Mouse (Mus musculus) hindlimb bud, embryonic 11.5 days (tissue): ENCODE results near the gene Trp73.

Experiments used
- DNase-seq: peaks from one replicate; pipeline ENCODE4 v3.0.0-alpha.2; 2012; ENCODE audit warnings: low read depth, low spot score; ENCODE audit errors: extremely low spot score

The Trp73 gene

GRCm38 (mm10) chr4:154140182-154140212 is at the start of gene Trp73:
TSS of gene Trp73 (minus strand) at chr4:154140208.
- no peak for DNase-seq

- DNase-seq, result no peak
These were observed 48.9 kb upstream of the Trp73 start for GRCm38 (mm10) chr4:154188948-154189347.

GRCm38 (mm10) chr4:154186002-154186537 is 46.1 kb upstream of the Trp73 start:
- no peak for DNase-seq

GRCm38 (mm10) chr4:154185001-154185400 is 45.0 kb upstream of the Trp73 start:
- no peak for DNase-seq

GRCm38 (mm10) chr4:154183566-154183965 is 43.6 kb upstream of the Trp73 start:
- no peak for DNase-seq

- no peak for DNase-seq
These were observed 41.0 kb upstream of the Trp73 start for GRCm38 (mm10) chr4:154181001-154181400.

GRCm38 (mm10) chr4:154177257-154177656 is 37.2 kb upstream of the Trp73 start:
- no peak for DNase-seq

- DNase-seq, result no peak
These were observed 32.1 kb upstream of the Trp73 start for GRCm38 (mm10) chr4:154171931-154172604.

- no peak for DNase-seq
These were observed 31.3 kb upstream of the Trp73 start for GRCm38 (mm10) chr4:154171151-154171930.

GRCm38 (mm10) chr4:154170506-154171150 is 30.6 kb upstream of the Trp73 start, which contains the start of gene Megf6:
TSS of gene Megf6 (plus strand) at chr4:154170730.
- peak; percentile 54 for DNase-seq

- DNase-seq, result no peak
These were observed 30.0 kb upstream of the Trp73 start for GRCm38 (mm10) chr4:154170021-154170420.

- no peak for DNase-seq
These were observed 27.0 kb upstream of the Trp73 start for GRCm38 (mm10) chr4:154167053-154167452.

- DNase-seq, result no peak
These were observed 23.3 kb upstream of the Trp73 start for GRCm38 (mm10) chr4:154163296-154163695.

GRCm38 (mm10) chr4:154160538-154161390 is 20.8 kb upstream of the Trp73 start, which contains the start of gene Tprgl:
TSS of gene Tprgl (minus strand) at chr4:154160666.
- DNase-seq, result peak; percentile 86

- no peak for DNase-seq
These were observed 20.0 kb upstream of the Trp73 start for GRCm38 (mm10) chr4:154159961-154160537.

- DNase-seq, result peak; percentile 92
These were observed 19.0 kb upstream of the Trp73 start for GRCm38 (mm10) chr4:154159002-154159401.

- DNase-seq, result no peak
These were observed 18.1 kb upstream of the Trp73 start for GRCm38 (mm10) chr4:154157970-154158662.

GRCm38 (mm10) chr4:154156050-154156449 is 16.0 kb upstream of the Trp73 start:
- DNase-seq, result no peak

GRCm38 (mm10) chr4:154154104-154154503 is 14.1 kb upstream of the Trp73 start:
- no peak for DNase-seq

- DNase-seq, result no peak
These were observed 6.3 kb upstream of the Trp73 start for GRCm38 (mm10) chr4:154146342-154146741.
